Mouse (Mus musculus): ENCODE measurements around the gene Rarb. TPM values are rescaled to one million over a fixed set of nuclear protein-coding genes. Genes with fewer than 3 reads are reported as not detected.

The Rarb gene
- polyA plus RNA-seq, 1 experiment = 0.19 TPM

GRCm38 (mm10) chr14:16559294-16560217 lies 259.4 kb downstream of the Rarb start:
- TF ChIP-seq MYOG (IDR thresholded peaks at IDR 0.05; ENCODE audit: control insufficient read depth in 1 of 3, insufficient read depth in 1 of 3, insufficient read length in 2 of 3, low read depth in 2 of 3) (no peak), POLR2AphosphoS2 (IDR thresholded peaks at IDR 0.05; ENCODE audit: insufficient read length, low read depth) (no peak), TCF12 (IDR thresholded peaks at IDR 0.05; ENCODE audit: insufficient read depth, poor library complexity, severe bottlenecking) (no peak), TCF3 (IDR thresholded peaks at IDR 0.05; ENCODE audit: insufficient read length, low read depth) (no peak), SRF (IDR thresholded peaks at IDR 0.05; ENCODE audit: control insufficient read depth, insufficient read length, low read depth) (no peak), CEBPB (IDR thresholded peaks at IDR 0.05; ENCODE audit: insufficient read depth, poor library complexity, severe bottlenecking) (no peak), MYOD1 (IDR thresholded peaks at IDR 0.05; ENCODE audit: control insufficient read depth in 1 of 3, insufficient read length in 2 of 3, low read depth in 2 of 3) (no peak), E2F4 (IDR thresholded peaks at IDR 0.05; ENCODE audit: insufficient read depth) (no peak), USF1 (IDR thresholded peaks at IDR 0.05; ENCODE audit: low read depth) (no peak), REST (IDR thresholded peaks at IDR 0.05; ENCODE audit: insufficient read depth, insufficient read length) (no peak), MAX (IDR thresholded peaks at IDR 0.05; ENCODE audit: low read depth) (no peak), POLR2A (IDR thresholded peaks at IDR 0.05; ENCODE audit: insufficient read length, low read depth) (no peak)
- Histone ChIP-seq H3K4me2 (ENCODE audit: low read depth) (no peak overlapping the region), H3K36me3 (ENCODE audit: control insufficient read depth, insufficient read depth) (no peaks in the 10 kb centered on the region), H3K4me3 (no peak overlapping the region), H3K79me2 (ENCODE audit: control insufficient read depth, insufficient read depth) (no peaks in the 10 kb centered on the region), H3ac (ENCODE audit: control insufficient read depth, insufficient read length) (no peak overlapping the region), H3K27me3 (ENCODE audit: control insufficient read depth, insufficient read depth, insufficient read length) (no peaks in the 10 kb centered on the region)

- Histone ChIP-seq H3K4me2 (ENCODE audit: low read depth) (no peak overlapping the region), H3K36me3 (ENCODE audit: control insufficient read depth, insufficient read depth) (no peaks in the 10 kb centered on the region), H3K4me3 (no peak overlapping the region), H3K79me2 (ENCODE audit: control insufficient read depth, insufficient read depth) (no peaks in the 10 kb centered on the region), H3ac (ENCODE audit: control insufficient read depth, insufficient read length) (no peak overlapping the region), H3K27me3 (ENCODE audit: control insufficient read depth, insufficient read depth, insufficient read length) (no peaks in the 10 kb centered on the region)
- TF ChIP-seq POLR2AphosphoS2 (IDR thresholded peaks at IDR 0.05; ENCODE audit: insufficient read length, low read depth) (no peak), E2F4 (IDR thresholded peaks at IDR 0.05; ENCODE audit: insufficient read depth) (no peak), USF1 (IDR thresholded peaks at IDR 0.05; ENCODE audit: low read depth) (no peak), SRF (IDR thresholded peaks at IDR 0.05; ENCODE audit: control insufficient read depth, insufficient read length, low read depth) (no peak)
Measured at GRCm38 (mm10) chr14:16558033-16558432, 260.9 kb downstream of the Rarb start.

- TF ChIP-seq E2F4 (IDR thresholded peaks at IDR 0.05; ENCODE audit: insufficient read depth) (no peak), USF1 (IDR thresholded peaks at IDR 0.05; ENCODE audit: low read depth) (no peak), MYOD1 (IDR thresholded peaks at IDR 0.05; ENCODE audit: control insufficient read depth in 1 of 3, insufficient read length in 2 of 3, low read depth in 2 of 3) (peak in 1 of 3 experiments; percentile 11), CEBPB (IDR thresholded peaks at IDR 0.05; ENCODE audit: insufficient read depth, poor library complexity, severe bottlenecking) (no peak), MYOG (IDR thresholded peaks at IDR 0.05; ENCODE audit: control insufficient read depth in 1 of 3, insufficient read depth in 1 of 3, insufficient read length in 2 of 3, low read depth in 2 of 3) (no peak), REST (IDR thresholded peaks at IDR 0.05; ENCODE audit: insufficient read depth, insufficient read length) (no peak)
- no peak overlapping the region for H3K4me2 ChIP-seq (ENCODE audit: low read depth)
- no peaks in the 10 kb centered on the region for H3K36me3 ChIP-seq (ENCODE audit: control insufficient read depth, insufficient read depth)
- H3K4me3 ChIP-seq = no peak overlapping the region
- H3K79me2 ChIP-seq (ENCODE audit: control insufficient read depth, insufficient read depth) = no peaks in the 10 kb centered on the region
- no peaks in the 10 kb centered on the region for H3K27me3 ChIP-seq (ENCODE audit: control insufficient read depth, insufficient read depth, insufficient read length)
- no peak overlapping the region for H3ac ChIP-seq (ENCODE audit: control insufficient read depth, insufficient read length)
Measured at GRCm38 (mm10) chr14:16554643-16555459, 264.1 kb downstream of the Rarb start.

DNA sequence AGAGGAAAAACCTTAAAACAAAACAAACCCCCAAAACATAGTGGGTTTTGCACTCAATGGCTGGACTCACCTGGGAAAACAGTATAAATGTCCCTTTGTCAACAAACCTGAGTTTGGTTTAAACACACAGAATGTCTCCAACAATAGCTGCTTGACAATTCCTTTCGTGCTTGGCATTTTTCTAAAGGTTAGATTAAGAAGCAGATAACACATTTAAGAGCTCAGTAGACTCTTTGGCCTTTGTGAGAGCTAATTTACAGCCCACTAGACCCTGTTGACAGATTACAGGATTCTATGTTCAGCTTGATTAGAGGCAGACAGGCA lies 264.7 kb downstream of the Rarb start:
- TF ChIP-seq MYOG (IDR thresholded peaks at IDR 0.05; ENCODE audit: control insufficient read depth in 1 of 3, insufficient read depth in 1 of 3, insufficient read length in 2 of 3, low read depth in 2 of 3) (no peak), SRF (IDR thresholded peaks at IDR 0.05; ENCODE audit: control insufficient read depth, insufficient read length, low read depth) (no peak), MAX (IDR thresholded peaks at IDR 0.05; ENCODE audit: low read depth) (no peak), E2F4 (IDR thresholded peaks at IDR 0.05; ENCODE audit: insufficient read depth) (no peak), TCF12 (IDR thresholded peaks at IDR 0.05; ENCODE audit: insufficient read depth, poor library complexity, severe bottlenecking) (no peak), REST (IDR thresholded peaks at IDR 0.05; ENCODE audit: insufficient read depth, insufficient read length) (no peak), CEBPB (IDR thresholded peaks at IDR 0.05; ENCODE audit: insufficient read depth, poor library complexity, severe bottlenecking) (no peak)
- no peak overlapping the region for H3K4me2 ChIP-seq (ENCODE audit: low read depth)

DNA sequence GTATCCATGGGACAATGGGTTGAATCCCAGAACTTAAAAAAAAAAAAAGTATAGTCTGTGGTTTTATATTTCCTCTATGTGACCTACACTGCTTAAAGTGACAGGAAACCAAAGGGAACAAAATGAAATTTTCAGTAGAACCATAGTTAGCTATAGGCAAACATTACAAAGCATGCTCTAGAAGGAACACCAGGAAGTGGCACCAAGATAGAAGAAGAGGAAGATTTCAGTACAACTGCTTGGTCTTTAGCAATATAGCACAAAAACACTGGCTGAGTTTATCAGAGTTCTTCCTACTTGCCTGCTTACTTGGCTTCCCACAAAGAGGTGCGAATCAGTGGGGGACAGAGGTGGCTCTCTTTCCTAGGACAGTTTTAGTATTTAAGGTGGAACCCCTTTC lies 266.7 kb downstream of the Rarb start:
- TF ChIP-seq TCF3 (IDR thresholded peaks at IDR 0.05; ENCODE audit: insufficient read length, low read depth) (no peak), POLR2A (IDR thresholded peaks at IDR 0.05; ENCODE audit: insufficient read length, low read depth) (no peak), MYOD1 (IDR thresholded peaks at IDR 0.05; ENCODE audit: control insufficient read depth in 1 of 3, insufficient read length in 2 of 3, low read depth in 2 of 3) (no peak), SRF (IDR thresholded peaks at IDR 0.05; ENCODE audit: control insufficient read depth, insufficient read length, low read depth) (no peak), MYOG (IDR thresholded peaks at IDR 0.05; ENCODE audit: control insufficient read depth in 1 of 3, insufficient read depth in 1 of 3, insufficient read length in 2 of 3, low read depth in 2 of 3) (no peak), MAX (IDR thresholded peaks at IDR 0.05; ENCODE audit: low read depth) (no peak), USF1 (IDR thresholded peaks at IDR 0.05; ENCODE audit: low read depth) (no peak), E2F4 (IDR thresholded peaks at IDR 0.05; ENCODE audit: insufficient read depth) (no peak), REST (IDR thresholded peaks at IDR 0.05; ENCODE audit: insufficient read depth, insufficient read length) (no peak), CEBPB (IDR thresholded peaks at IDR 0.05; ENCODE audit: insufficient read depth, poor library complexity, severe bottlenecking) (no peak), POLR2AphosphoS2 (IDR thresholded peaks at IDR 0.05; ENCODE audit: insufficient read length, low read depth) (no peak), TCF12 (IDR thresholded peaks at IDR 0.05; ENCODE audit: insufficient read depth, poor library complexity, severe bottlenecking) (no peak)
- no peaks in the 10 kb centered on the region for H3K79me2 ChIP-seq (ENCODE audit: control insufficient read depth, insufficient read depth)
- no peak overlapping the region for H3K4me2 ChIP-seq (ENCODE audit: low read depth)
- no peaks in the 10 kb centered on the region for H3K36me3 ChIP-seq (ENCODE audit: control insufficient read depth, insufficient read depth)
- no peaks in the 10 kb centered on the region for H3K27me3 ChIP-seq (ENCODE audit: control insufficient read depth, insufficient read depth, insufficient read length)
- no peak overlapping the region for H3K4me3 ChIP-seq
- no peak overlapping the region for H3ac ChIP-seq (ENCODE audit: control insufficient read depth, insufficient read length)

More for the DNA sequence above, 264.7 kb downstream of the Rarb start:
- H3K36me3 ChIP-seq (ENCODE audit: control insufficient read depth, insufficient read depth) = no peaks in the 10 kb centered on the region
- H3K4me3 ChIP-seq = no peak overlapping the region
- H3ac ChIP-seq (ENCODE audit: control insufficient read depth, insufficient read length) = no peak overlapping the region
- H3K27me3 ChIP-seq (ENCODE audit: control insufficient read depth, insufficient read depth, insufficient read length) = no peaks in the 10 kb centered on the region
- H3K79me2 ChIP-seq (ENCODE audit: control insufficient read depth, insufficient read depth) = no peaks in the 10 kb centered on the region
